Mouse (Mus musculus): ENCODE data around the gene Slc25a43. TPM values are rescaled to one million over a fixed set of nuclear protein-coding genes. Genes with fewer than 3 reads are reported as not detected.

The Slc25a43 gene
- total and polyA plus RNA-seq, 2 experiments from 2014 or later, result 2.0 to 2.7 TPM

DNA sequence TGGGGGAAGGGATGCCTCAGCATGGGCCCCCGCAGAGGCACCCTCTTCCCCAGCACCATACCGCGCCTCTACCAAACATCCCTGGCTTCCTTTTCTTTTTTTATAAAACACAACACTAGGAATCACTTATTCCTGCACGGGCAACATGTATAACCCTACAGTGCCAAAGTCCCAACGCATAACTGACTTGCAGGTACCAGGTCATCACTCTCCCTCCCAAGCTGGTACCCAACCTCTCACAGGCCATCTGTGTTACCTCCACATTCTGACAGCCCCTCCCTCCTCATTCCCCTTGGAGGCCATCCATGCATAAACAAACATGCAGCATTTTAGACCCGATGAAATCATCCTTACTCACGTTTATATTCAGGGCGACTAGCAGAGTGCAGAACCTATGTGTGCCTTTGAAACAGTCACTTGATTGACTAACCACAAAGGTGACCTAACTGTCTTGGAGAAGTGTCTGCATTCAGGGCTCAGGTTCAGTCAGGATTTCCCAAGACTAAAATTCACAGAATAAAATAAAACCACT, 73.0 kb downstream of the Slc25a43 start:
- 35% methylated on average over 8 of the region's 8 CpGs for WGBS

DNA sequence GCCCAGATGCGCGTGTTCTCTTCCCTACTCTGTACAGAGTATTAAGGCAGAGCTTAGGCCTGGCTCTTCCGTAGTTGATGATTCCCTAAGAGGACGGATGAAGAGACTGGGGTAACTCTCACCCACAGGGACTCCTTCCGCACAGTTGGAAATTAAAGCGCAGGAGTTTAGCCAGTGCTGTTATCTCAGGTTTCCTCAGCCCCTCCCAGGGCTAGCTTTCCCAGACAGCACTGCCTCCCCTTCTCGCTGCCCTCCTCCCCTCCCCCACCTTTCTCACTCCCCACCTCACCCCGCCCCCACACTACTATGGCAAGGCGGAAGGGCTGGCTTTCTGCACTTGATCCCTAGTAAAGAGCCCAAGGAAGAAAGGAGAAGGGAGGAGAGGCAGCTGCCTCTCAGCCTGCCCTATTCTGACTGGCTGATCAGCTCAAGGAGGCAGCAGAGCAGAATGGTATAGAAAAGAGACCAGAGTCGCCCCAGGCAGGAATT, 73.5 kb downstream of the Slc25a43 start:
- H3K4me1 ChIP-seq (ENCODE audit: control insufficient read depth, insufficient read depth), result no peaks in the 10 kb centered on the region
- H3K4me2 ChIP-seq (ENCODE audit: low read depth, low read length), result peak overlapping the region; percentile 54
- peak overlapping the region; percentile 26 for H3K4me3 ChIP-seq (ENCODE audit: low read depth, low read length)
- H3K27ac ChIP-seq (ENCODE audit: low read depth), result peak overlapping the region; percentile 38; the same call in 1 of the 2 replicates
- H3K9ac ChIP-seq (replicated peaks; ENCODE audit: low read depth, low read length), result no peak overlapping the region
- 7% methylated on average over 10 of the region's 10 CpGs for WGBS
- no peaks in the 10 kb centered on the region for H3K36me3 ChIP-seq (replicated peaks; ENCODE audit: control insufficient read depth, insufficient read depth, low read length)
- DNase-seq (ENCODE audit: low spot score) (peak; percentile 37), ATAC-seq (ENCODE audit: insufficient read depth, low read depth) (peak; percentile 57)
- no peak for TF ChIP-seq EP300 (IDR thresholded peaks at IDR 0.05; ENCODE audit: low read depth)
- TF ChIP-seq CTCF (IDR thresholded peaks at IDR 0.05; ENCODE audit: low read depth), result no peak
- H3K9me3 ChIP-seq (replicated peaks; ENCODE audit: control insufficient read depth, low read length), result no peaks in the 10 kb centered on the region
- H3K27me3 ChIP-seq (ENCODE audit: control insufficient read depth, insufficient read depth, low read length), result no peaks in the 10 kb centered on the region

More for the DNA sequence above, 73.0 kb downstream of the Slc25a43 start:
- H3K9ac ChIP-seq (replicated peaks; ENCODE audit: low read depth, low read length), result no peak overlapping the region
- no peaks in the 10 kb centered on the region for H3K36me3 ChIP-seq (replicated peaks; ENCODE audit: control insufficient read depth, insufficient read depth, low read length)
- DNase-seq (ENCODE audit: low spot score) (no peak), ATAC-seq (ENCODE audit: insufficient read depth, low read depth) (no peak)
- TF ChIP-seq EP300 (IDR thresholded peaks at IDR 0.05; ENCODE audit: low read depth) (no peak), CTCF (IDR thresholded peaks at IDR 0.05; ENCODE audit: low read depth) (no peak)
- H3K9me3 ChIP-seq (replicated peaks; ENCODE audit: control insufficient read depth, low read length), result no peaks in the 10 kb centered on the region
- H3K27ac ChIP-seq (ENCODE audit: low read depth), result no peak overlapping the region
- H3K27me3 ChIP-seq (ENCODE audit: control insufficient read depth, insufficient read depth, low read length), result no peaks in the 10 kb centered on the region
- H3K4me2 ChIP-seq (ENCODE audit: low read depth, low read length), result peak overlapping the region; percentile 54
- H3K4me3 ChIP-seq (ENCODE audit: low read depth, low read length), result peak overlapping the region; percentile 26; the same call in 1 of the 2 replicates
- no peaks in the 10 kb centered on the region for H3K4me1 ChIP-seq (ENCODE audit: control insufficient read depth, insufficient read depth)

DNA sequence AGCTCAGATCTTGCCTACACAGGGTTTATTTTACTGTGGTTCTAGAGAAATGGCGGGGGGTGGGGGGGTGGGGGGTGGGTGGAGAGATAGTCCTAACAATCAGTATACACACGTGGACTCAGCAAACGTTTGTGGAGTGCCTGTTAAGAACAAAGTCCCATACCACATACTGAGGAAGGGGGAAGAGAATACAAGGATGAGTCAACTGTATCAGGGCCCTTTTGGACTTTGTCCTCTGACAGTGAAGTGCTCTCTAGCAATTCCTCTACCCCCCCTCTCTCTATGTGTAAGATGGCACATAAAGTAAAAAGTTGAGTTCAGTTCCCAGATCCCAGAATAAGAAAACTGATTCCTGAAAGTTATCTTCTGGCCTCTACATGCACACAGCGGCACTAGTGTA, 76.1 kb downstream of the Slc25a43 start:
- TF ChIP-seq EP300 (IDR thresholded peaks at IDR 0.05; ENCODE audit: low read depth) (no peak), CTCF (IDR thresholded peaks at IDR 0.05; ENCODE audit: low read depth) (no peak)

GRCm38 (mm10) chrX:36820201-36820600, 76.7 kb downstream of the Slc25a43 start:
- no peak overlapping the region for H3K27ac ChIP-seq (ENCODE audit: low read depth)
- TF ChIP-seq CTCF (IDR thresholded peaks at IDR 0.05; ENCODE audit: low read depth) (peak; percentile 53), EP300 (IDR thresholded peaks at IDR 0.05; ENCODE audit: low read depth) (no peak)
- no peaks in the 10 kb centered on the region for H3K27me3 ChIP-seq (ENCODE audit: control insufficient read depth, insufficient read depth, low read length)
- ATAC-seq (ENCODE audit: insufficient read depth, low read depth), result 0 out of 2 replicates have a peak, but pooled peaks have one; percentile 51
- no peak overlapping the region for H3K4me2 ChIP-seq (ENCODE audit: low read depth, low read length)
- no peaks in the 10 kb centered on the region for H3K4me1 ChIP-seq (ENCODE audit: control insufficient read depth, insufficient read depth)
- no peaks in the 10 kb centered on the region for H3K9me3 ChIP-seq (replicated peaks; ENCODE audit: control insufficient read depth, low read length)
- WGBS, result 11% methylated on average over 4 of the region's 4 CpGs
- H3K9ac ChIP-seq (replicated peaks; ENCODE audit: low read depth, low read length), result no peak overlapping the region
- no peak overlapping the region for H3K4me3 ChIP-seq (ENCODE audit: low read depth, low read length)
- no peaks in the 10 kb centered on the region for H3K36me3 ChIP-seq (replicated peaks; ENCODE audit: control insufficient read depth, insufficient read depth, low read length)
- no peak for DNase-seq (ENCODE audit: low spot score)

More for the DNA sequence above, 76.1 kb downstream of the Slc25a43 start:
- Histone ChIP-seq H3K9ac (replicated peaks; ENCODE audit: low read depth, low read length) (no peak overlapping the region), H3K27me3 (ENCODE audit: control insufficient read depth, insufficient read depth, low read length) (no peaks in the 10 kb centered on the region), H3K27ac (ENCODE audit: low read depth) (no peak overlapping the region), H3K4me2 (ENCODE audit: low read depth, low read length) (no peak overlapping the region), H3K9me3 (replicated peaks; ENCODE audit: control insufficient read depth, low read length) (no peaks in the 10 kb centered on the region), H3K4me1 (ENCODE audit: control insufficient read depth, insufficient read depth) (no peaks in the 10 kb centered on the region), H3K4me3 (ENCODE audit: low read depth, low read length) (no peak overlapping the region), H3K36me3 (replicated peaks; ENCODE audit: control insufficient read depth, insufficient read depth, low read length) (no peaks in the 10 kb centered on the region)
- ATAC-seq (ENCODE audit: insufficient read depth, low read depth), result no peak
- DNase-seq (ENCODE audit: low spot score), result no peak
- WGBS, result 70% methylated on average over 4 of the region's 4 CpGs

DNA sequence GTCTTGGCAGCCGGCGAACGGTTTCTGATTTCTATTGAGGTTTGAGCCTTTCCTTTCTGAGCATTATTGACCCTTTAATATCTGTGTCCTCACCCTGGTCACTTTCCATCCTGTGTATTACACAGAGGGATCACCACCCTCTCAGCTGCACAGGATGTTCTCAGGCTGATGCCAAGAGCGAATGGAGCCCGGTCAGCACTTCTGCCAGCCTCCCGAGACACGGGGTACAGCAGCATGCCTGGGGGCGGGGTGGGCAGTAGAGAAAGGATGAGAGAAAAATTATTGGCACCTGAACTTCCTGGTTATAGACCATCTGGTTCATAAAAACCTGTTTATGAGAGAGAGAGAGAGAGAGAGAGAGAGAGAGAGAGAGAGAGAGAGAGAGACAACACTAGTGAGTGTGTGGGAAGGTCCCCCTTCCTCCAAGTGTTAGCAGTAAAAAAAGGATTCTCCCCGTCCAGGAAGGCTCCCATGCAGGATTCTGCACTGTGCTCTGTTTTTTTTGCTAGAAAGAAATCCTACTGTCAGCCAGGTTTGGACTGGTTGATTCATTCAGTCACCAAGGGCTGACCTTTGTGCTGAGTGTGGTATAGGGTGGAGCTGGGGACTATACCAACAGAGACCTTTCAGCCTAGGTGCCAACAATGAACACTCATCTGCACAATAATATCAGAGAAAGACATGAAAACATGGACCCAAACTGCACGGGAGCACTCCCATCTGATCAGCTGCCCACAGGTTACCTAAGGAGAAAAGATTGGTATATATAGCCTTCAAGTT, 80.7 kb downstream of the Slc25a43 start:
- no peaks in the 10 kb centered on the region for H3K4me1 ChIP-seq (ENCODE audit: control insufficient read depth, insufficient read depth)
- no peaks in the 10 kb centered on the region for H3K36me3 ChIP-seq (replicated peaks; ENCODE audit: control insufficient read depth, insufficient read depth, low read length)
- H3K4me3 ChIP-seq (ENCODE audit: low read depth, low read length), result no peak overlapping the region
- WGBS, result 70% methylated on average over 10 of the region's 10 CpGs
- no peaks in the 10 kb centered on the region for H3K27me3 ChIP-seq (ENCODE audit: control insufficient read depth, insufficient read depth, low read length)
- H3K27ac ChIP-seq (ENCODE audit: low read depth), result no peak overlapping the region
- no peaks in the 10 kb centered on the region for H3K9me3 ChIP-seq (replicated peaks; ENCODE audit: control insufficient read depth, low read length)
- DNase-seq (ENCODE audit: low spot score), result no peak
- no peak overlapping the region for H3K9ac ChIP-seq (replicated peaks; ENCODE audit: low read depth, low read length)
- ATAC-seq (ENCODE audit: insufficient read depth, low read depth), result no peak
- H3K4me2 ChIP-seq (ENCODE audit: low read depth, low read length), result no peak overlapping the region
- TF ChIP-seq CTCF (IDR thresholded peaks at IDR 0.05; ENCODE audit: low read depth) (no peak), EP300 (IDR thresholded peaks at IDR 0.05; ENCODE audit: low read depth) (no peak)
